9 mouse cellular contexts compared by ENCODE assay signal in the genomic region with DNA sequence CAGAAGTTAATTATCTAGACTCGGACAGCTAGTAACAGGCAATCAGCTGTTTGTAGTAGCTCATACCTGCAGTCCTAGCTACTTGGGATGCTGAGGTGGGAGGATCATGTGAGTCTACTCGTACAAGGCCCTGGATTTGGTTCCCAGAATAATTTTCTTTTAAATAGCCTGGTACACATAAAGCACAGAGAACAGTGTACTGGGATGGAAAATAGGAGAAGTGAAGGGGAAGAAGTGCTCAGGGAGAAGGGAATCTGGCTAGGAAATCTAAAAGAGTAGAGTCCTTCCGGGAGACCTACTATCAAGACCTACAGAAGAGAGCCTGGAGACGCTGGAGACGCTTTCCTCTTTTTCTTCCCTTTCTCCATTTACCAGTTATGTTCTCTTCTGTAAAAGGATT. TPM values are rescaled to one million over a fixed set of nuclear protein-coding genes. Genes with fewer than 3 reads are reported as not detected.
DNase-seq lines count a peak whose midpoint lies in the region; ATAC-seq and TF ChIP-seq lines count a peak whose summit lies in the region.
"Had no signal": no experiment of that assay in that cellular context is flagged by ENCODE, and none has a peak within 500 bp of the region (broad histone marks: within the 10 kb centered on the region; RNA-seq: fewer than 3 reads in every experiment).

No protein-coding gene starts in this region.

- H3K27me3 ChIP-seq in heart, embryonic 13.5 days (replicated peaks): no peaks in the 10 kb centered on the region; the same call in 1 of the 2 replicates
- H3K27me3 ChIP-seq in MEL (ENCODE audit: control insufficient read depth in 1 of 2, insufficient read depth in 2 of 2, low read length in 2 of 2): no peaks in the 10 kb centered on the region
- no peaks in the 10 kb centered on the region for H3K27me3 ChIP-seq in forebrain, postnatal 0 days (ENCODE audit: insufficient read depth, low read length)
- H3K27me3 ChIP-seq in liver, postnatal 0 days (ENCODE audit: insufficient read depth, low read length): peaks cover 5% of the 10 kb centered on the region; the same call in 1 of the 2 replicates

- no peaks in the 10 kb centered on the region for H3K36me3 ChIP-seq in heart, embryonic 13.5 days
- peaks cover 0 to 23% of the 10 kb centered on the region in 2 experiments; a peak in 2 of 4 replicates for H3K36me3 ChIP-seq in MEL (ENCODE audit: control insufficient read depth in 1 of 2, insufficient read depth in 2 of 2, low read length in 2 of 2)
- H3K36me3 ChIP-seq in forebrain, postnatal 0 days (ENCODE audit: insufficient read depth): no peaks in the 10 kb centered on the region
- no peaks in the 10 kb centered on the region for H3K36me3 ChIP-seq in liver, postnatal 0 days (replicated peaks; ENCODE audit: insufficient read depth, low read length)

- no peak; a peak in 1 of 4 replicates for TF ChIP-seq EP300 in MEL (IDR thresholded peaks at IDR 0.05; ENCODE audit: low read depth in 1 of 2, low read length in 2 of 2)
- TF ChIP-seq EP300 in liver, postnatal 0 days (IDR thresholded peaks at IDR 0.05; ENCODE audit: low read depth): no peak

- no peak for DNase-seq in heart, postnatal 36 days
- no peak for DNase-seq in MEL (ENCODE audit: low read depth, low spot score)
- no peak for DNase-seq in forebrain, postnatal 0 days
- DNase-seq in liver, postnatal 0 days: no peak
- DNase-seq in urinary bladder, postnatal 4 days (ENCODE audit: low spot score in 2 of 2): no peak
- no peak for DNase-seq in urinary bladder, postnatal 36 days (ENCODE audit: low spot score in 2 of 2)
- no peak for DNase-seq in B cell, adult 2 months
- DNase-seq: gastrocnemius, postnatal 25 days had no signal

- TF ChIP-seq RAD21 in MEL (IDR thresholded peaks at IDR 0.05; ENCODE audit: low read depth, low read length): no peak

- ATAC-seq in heart, embryonic 13.5 days (ENCODE audit: extremely low read depth, insufficient number of reproducible peaks, low FRiP score, low TSS enrichment): no peak
- ATAC-seq in forebrain, postnatal 0 days: peak; percentile 20
- no peak for ATAC-seq in liver, postnatal 0 days

- 27% methylated on average over 5 of the region's 5 CpGs for WGBS in heart, embryonic 13.5 days
- whole genome bisulfite sequencing in forebrain, postnatal 0 days: 15% methylated on average over 5 of the region's 5 CpGs
- WGBS in liver, postnatal 0 days (ENCODE audit: insufficient replicate concordance): 45% methylated on average over 5 of the region's 5 CpGs

- TF ChIP-seq POLR2A in MEL (IDR thresholded peaks at IDR 0.05; ENCODE audit: control insufficient read depth in 1 of 2, insufficient read depth in 1 of 2, low read depth in 1 of 2, low read length in 2 of 2, poor library complexity in 1 of 2): no peak

- no peaks in the 10 kb centered on the region for H3K79me2 ChIP-seq in MEL (ENCODE audit: control insufficient read depth, insufficient read depth, low read length, poor library complexity)

- intact Hi-C loops in heart, postnatal 36 days (cut with DNase I): no loop called here

- no peaks in the 10 kb centered on the region for H3K9me3 ChIP-seq in heart, embryonic 13.5 days
- H3K9me3 ChIP-seq in MEL (replicated peaks; ENCODE audit: insufficient read depth, low read length): no peaks in the 10 kb centered on the region
- H3K9me3 ChIP-seq in forebrain, postnatal 0 days (ENCODE audit: low read length): no peaks in the 10 kb centered on the region
- no peaks in the 10 kb centered on the region for H3K9me3 ChIP-seq in liver, postnatal 0 days (ENCODE audit: low read length)

- H3K4me2 ChIP-seq in heart, embryonic 13.5 days: peak overlapping the region; percentile 96
- peak overlapping the region; percentile 91 for H3K4me2 ChIP-seq in forebrain, postnatal 0 days (ENCODE audit: low read depth)
- peak overlapping the region; percentile 75 for H3K4me2 ChIP-seq in liver, postnatal 0 days (ENCODE audit: low read depth, low read length)

- peak overlapping the region; percentile 76 for H3K9ac ChIP-seq in heart, embryonic 13.5 days
- H3K9ac ChIP-seq in MEL (ENCODE audit: control insufficient read depth, low read depth, low read length, poor library complexity, severe bottlenecking): peak overlapping the region; percentile 56
- peak overlapping the region; percentile 53 for H3K9ac ChIP-seq in forebrain, postnatal 0 days
- no peak overlapping the region for H3K9ac ChIP-seq in liver, postnatal 0 days (replicated peaks)

- 0 out of 2 replicates have a peak overlapping the region, but pooled peaks have one; percentile 29 for H3K27ac ChIP-seq in heart, embryonic 13.5 days (replicated peaks)
- 0 out of 2 replicates have a peak overlapping the region, but pooled peaks have one; percentile 5 for H3K27ac ChIP-seq in MEL (ENCODE audit: control insufficient read depth, low read depth, low read length)
- H3K27ac ChIP-seq in forebrain, postnatal 0 days (ENCODE audit: low read depth, low read length): peak overlapping the region; percentile 89
- H3K27ac ChIP-seq in liver, postnatal 0 days (ENCODE audit: low read depth): no peak overlapping the region

- TF ChIP-seq CTCF in MEL (IDR thresholded peaks at IDR 0.05 in 2 of 3, conservative IDR thresholded peaks at IDR 0.05 in 1 of 3; ENCODE audit: control insufficient read depth in 1 of 3, insufficient read depth in 1 of 3, low read depth in 2 of 3, low read length in 3 of 3, poor library complexity in 1 of 3, severe bottlenecking in 1 of 3): no peak
- TF ChIP-seq CTCF in forebrain, postnatal 0 days (IDR thresholded peaks at IDR 0.05; ENCODE audit: low read depth): no peak
- no peak for TF ChIP-seq CTCF in liver, postnatal 0 days (IDR thresholded peaks at IDR 0.05; ENCODE audit: low read depth)

- H3K4me1 ChIP-seq in heart, embryonic 13.5 days: peaks cover 20% of the 10 kb centered on the region
- peaks cover 21 to 32% of the 10 kb centered on the region in 2 experiments for H3K4me1 ChIP-seq in MEL (ENCODE audit: control insufficient read depth in 1 of 2, insufficient read depth in 2 of 2, low read length in 2 of 2)
- peaks cover 20% of the 10 kb centered on the region for H3K4me1 ChIP-seq in forebrain, postnatal 0 days (ENCODE audit: insufficient read depth)
- peaks cover 21% of the 10 kb centered on the region for H3K4me1 ChIP-seq in liver, postnatal 0 days (ENCODE audit: insufficient read depth)

- peak overlapping the region; percentile 54 for H3K4me3 ChIP-seq in heart, embryonic 13.5 days
- H3K4me3 ChIP-seq in MEL (ENCODE audit: control insufficient read depth in 1 of 2, insufficient read depth in 1 of 2, low read depth in 2 of 2, low read length in 2 of 2): peak overlapping the region; percentile 57 to 83
- peak overlapping the region; percentile 42 for H3K4me3 ChIP-seq in forebrain, postnatal 0 days (ENCODE audit: low read depth, low read length)
- no peak overlapping the region for H3K4me3 ChIP-seq in liver, postnatal 0 days (ENCODE audit: low read depth, low read length)

TF ChIP-seq in MEL, 35 proteins besides CTCF, POLR2A, EP300 and RAD21:
- TF ChIP-seq ETS1 (IDR thresholded peaks at IDR 0.05; ENCODE audit: low read depth, low read length) (0 out of 2 replicates have a peak, but pooled peaks have one; percentile 18), NELFE (IDR thresholded peaks at IDR 0.05; ENCODE audit: low read depth, low read length) (no peak), ELF1 (IDR thresholded peaks at IDR 0.05; ENCODE audit: low read depth, low read length) (0 out of 2 replicates have a peak, but pooled peaks have one; percentile 7), MAZ (IDR thresholded peaks at IDR 0.05; ENCODE audit: low read depth, low read length) (peak; percentile 3; the same call in 1 of the 2 replicates)

RNA-seq across cellular contexts. Expression of a gene that starts 16.4 kb away (rescaled TPM):
- polyA plus RNA-seq in heart, embryonic 13.5 days (2015; fragmentation: Nextera tagmentation; extraction: Ambion mirVana): 10.1 and 11.8 TPM in 2 replicates
- 10 to 100 TPM; 54.4 to 56.0 TPM for total RNA-seq in heart, postnatal 36 days (2021)
- 15.9 and 16.1 TPM in 2 replicates for total RNA-seq in MEL (2012; rRNA removed)
- 10 to 100 TPM in 1 of 2 experiments, 1 to 10 TPM in 1; 7.9 to 31.0 TPM for polyA plus RNA-seq in MEL (2012; ENCODE audit: insufficient read depth in 1 of 2, insufficient read length in 2 of 2, low read depth in 1 of 2, low replicate concordance in 2 of 2, missing spikeins in 1 of 2)
- total RNA-seq in forebrain, postnatal 0 days (2014; rRNA removed): 74.2 and 87.4 TPM in 2 replicates
- polyA plus RNA-seq in forebrain, postnatal 0 days (2015; fragmentation: Nextera tagmentation; extraction: Ambion mirVana): 20.4 and 30.8 TPM in 2 replicates
- polyA plus RNA-seq in liver, postnatal 0 days (2015; fragmentation: Nextera tagmentation; extraction: Ambion mirVana): 4.8 and 5.0 TPM in 2 replicates
